Mouse (Mus musculus): Measurements from ENCODE around the gene Lin9.
"Not testable (repeated sequence)": the region's sequence is repeated elsewhere in the genome, so short reads cannot be mapped to it uniquely, and the experiment has no call there.

The Lin9 gene

GRCm38 (mm10) chr1:180641137-180641517 lies at the start of gene Lin9:
Gene Lin9 (plus strand): TSS chr1:180641150.
- DNase-seq (ENCODE audit: low spot score), result peak; percentile 94

GRCm38 (mm10) chr1:180600578-180600977 lies 40.4 kb upstream of the Lin9 start:
- DNase-seq (ENCODE audit: low spot score), result no peak

- DNase-seq (ENCODE audit: low spot score), result no peak
Observed at GRCm38 (mm10) chr1:180601806-180602205, 39.1 kb upstream of the Lin9 start.

GRCm38 (mm10) chr1:180604579-180604978 lies 36.4 kb upstream of the Lin9 start:
- DNase-seq (ENCODE audit: low spot score), result no peak

GRCm38 (mm10) chr1:180606106-180606505 lies 34.8 kb upstream of the Lin9 start:
- no peak for DNase-seq (ENCODE audit: low spot score)

GRCm38 (mm10) chr1:180606796-180607577 lies 34.0 kb upstream of the Lin9 start:
- DNase-seq (ENCODE audit: low spot score), result no peak

- no peak for DNase-seq (ENCODE audit: low spot score)
Observed at GRCm38 (mm10) chr1:180607578-180607879, 33.4 kb upstream of the Lin9 start.

- DNase-seq (ENCODE audit: low spot score), result not testable (repeated sequence)
Observed at GRCm38 (mm10) chr1:180611842-180612241, 29.1 kb upstream of the Lin9 start.

- DNase-seq (ENCODE audit: low spot score), result no peak
Observed at GRCm38 (mm10) chr1:180616762-180617161, 24.2 kb upstream of the Lin9 start.

GRCm38 (mm10) chr1:180622389-180622788 lies 18.6 kb upstream of the Lin9 start:
- no peak for DNase-seq (ENCODE audit: low spot score)

- peak; percentile 66 for DNase-seq (ENCODE audit: low spot score)
Observed at GRCm38 (mm10) chr1:180623911-180624310, 17.0 kb upstream of the Lin9 start.

GRCm38 (mm10) chr1:180626141-180626540 lies 14.8 kb upstream of the Lin9 start:
- DNase-seq (ENCODE audit: low spot score), result peak; percentile 40

GRCm38 (mm10) chr1:180637796-180638195 lies 3.2 kb upstream of the Lin9 start:
- DNase-seq (ENCODE audit: low spot score), result not testable (repeated sequence)

GRCm38 (mm10) chr1:180639416-180640401 lies 1.2 kb upstream of the Lin9 start:
- peak; percentile 80 for DNase-seq (ENCODE audit: low spot score)

GRCm38 (mm10) chr1:180640605-180641125 lies 285 bp upstream of the Lin9 start:
- peak; percentile 73 for DNase-seq (ENCODE audit: low spot score)

- peak; percentile 65 for DNase-seq (ENCODE audit: low spot score)
Observed at GRCm38 (mm10) chr1:180641518-180642227, 723 bp downstream of the Lin9 start.

- no peak for DNase-seq (ENCODE audit: low spot score)
Observed at GRCm38 (mm10) chr1:180642228-180642564, 1.2 kb downstream of the Lin9 start.

GRCm38 (mm10) chr1:180691284-180691683 lies 50.3 kb downstream of the Lin9 start:
- no peak for DNase-seq (ENCODE audit: low spot score)

GRCm38 (mm10) chr1:180696626-180697352 lies 55.8 kb downstream of the Lin9 start, which contains the start of gene Mixl1:
Gene Mixl1 (minus strand): TSS chr1:180697034.
- DNase-seq (ENCODE audit: low spot score), result peak; percentile 19

GRCm38 (mm10) chr1:180698063-180698462 lies 57.1 kb downstream of the Lin9 start:
- DNase-seq (ENCODE audit: low spot score), result no peak

GRCm38 (mm10) chr1:180703400-180703799 lies 62.5 kb downstream of the Lin9 start:
- no peak for DNase-seq (ENCODE audit: low spot score)
